Mouse (Mus musculus) urinary bladder, postnatal 14 days (tissue): ENCODE results near the gene Hspb8.

Experiments used
- DNase-seq: peaks from one replicate; pipeline ENCODE4 v3.0.0; 2021; ENCODE audit warnings: low spot score

Gene Hspb8

GRCm38 (mm10) chr5:116422699-116423201, at the start of gene Hspb8:
Gene Hspb8, minus strand, starts transcription at chr5:116422864.
- DNase-seq = peak; percentile 84

- no peak for DNase-seq
Measured at GRCm38 (mm10) chr5:116461354-116462042, 38.8 kb upstream of the Hspb8 start.

GRCm38 (mm10) chr5:116459970-116460369, 37.3 kb upstream of the Hspb8 start:
- no peak for DNase-seq

GRCm38 (mm10) chr5:116457791-116458190, 35.1 kb upstream of the Hspb8 start:
- no peak for DNase-seq

GRCm38 (mm10) chr5:116456796-116457515, 34.3 kb upstream of the Hspb8 start:
- DNase-seq = no peak

- peak; percentile 72 for DNase-seq
Measured at GRCm38 (mm10) chr5:116453401-116453851, 30.8 kb upstream of the Hspb8 start.

- DNase-seq = no peak
Measured at GRCm38 (mm10) chr5:116450901-116451300, 28.2 kb upstream of the Hspb8 start.

GRCm38 (mm10) chr5:116449522-116450225, 27.0 kb upstream of the Hspb8 start:
- DNase-seq = no peak

- no peak for DNase-seq
Measured at GRCm38 (mm10) chr5:116448409-116449191, 25.9 kb upstream of the Hspb8 start.

- no peak for DNase-seq
Measured at GRCm38 (mm10) chr5:116447821-116448350, 25.2 kb upstream of the Hspb8 start.

- no peak for DNase-seq
Measured at GRCm38 (mm10) chr5:116446552-116446951, 23.9 kb upstream of the Hspb8 start.

GRCm38 (mm10) chr5:116445634-116446367, 23.1 kb upstream of the Hspb8 start:
- no peak for DNase-seq

- no peak for DNase-seq
Measured at GRCm38 (mm10) chr5:116444517-116444916, 21.9 kb upstream of the Hspb8 start.

GRCm38 (mm10) chr5:116443459-116443940, 20.8 kb upstream of the Hspb8 start:
- DNase-seq = no peak

- no peak for DNase-seq
Measured at GRCm38 (mm10) chr5:116442697-116443458, 20.2 kb upstream of the Hspb8 start.

GRCm38 (mm10) chr5:116440251-116440650, 17.6 kb upstream of the Hspb8 start:
- DNase-seq = no peak

- no peak for DNase-seq
Measured at GRCm38 (mm10) chr5:116438328-116438727, 15.7 kb upstream of the Hspb8 start.

GRCm38 (mm10) chr5:116436117-116436516, 13.5 kb upstream of the Hspb8 start:
- DNase-seq = no peak

- no peak for DNase-seq
Measured at GRCm38 (mm10) chr5:116434976-116435850, 12.5 kb upstream of the Hspb8 start.
